Mouse (Mus musculus): ENCODE measurements around the gene Rnf144a. TPM values are rescaled to one million over a fixed set of nuclear protein-coding genes. Genes with fewer than 3 reads are reported as not detected.

The Rnf144a gene
- total RNA-seq, 2 experiments from 2014 or later, result 13.5 to 33.5 TPM

DNA sequence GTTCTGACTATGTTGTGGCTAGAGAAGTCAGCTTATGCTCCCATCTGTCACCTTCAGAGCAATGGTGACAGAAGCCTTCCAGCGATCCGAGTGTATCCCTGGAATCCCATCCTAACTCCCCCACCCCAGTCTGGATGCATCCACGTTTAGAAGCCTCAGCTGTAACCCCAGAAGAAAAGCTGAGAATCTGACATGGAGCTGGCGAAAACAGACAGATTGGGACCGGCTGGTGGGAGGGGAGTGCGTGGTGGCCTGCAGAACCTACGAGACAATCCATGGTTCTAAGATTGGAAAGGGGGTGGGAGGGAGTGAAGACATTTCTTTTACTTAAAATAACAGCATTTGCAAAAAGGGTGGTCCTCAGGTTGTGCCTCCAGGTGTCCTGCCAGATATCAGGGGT is 37.4 kb downstream of the Rnf144a start:
- ATAC-seq (replicated peaks; ENCODE audit: poor library complexity, severe bottlenecking), result no peak

DNA sequence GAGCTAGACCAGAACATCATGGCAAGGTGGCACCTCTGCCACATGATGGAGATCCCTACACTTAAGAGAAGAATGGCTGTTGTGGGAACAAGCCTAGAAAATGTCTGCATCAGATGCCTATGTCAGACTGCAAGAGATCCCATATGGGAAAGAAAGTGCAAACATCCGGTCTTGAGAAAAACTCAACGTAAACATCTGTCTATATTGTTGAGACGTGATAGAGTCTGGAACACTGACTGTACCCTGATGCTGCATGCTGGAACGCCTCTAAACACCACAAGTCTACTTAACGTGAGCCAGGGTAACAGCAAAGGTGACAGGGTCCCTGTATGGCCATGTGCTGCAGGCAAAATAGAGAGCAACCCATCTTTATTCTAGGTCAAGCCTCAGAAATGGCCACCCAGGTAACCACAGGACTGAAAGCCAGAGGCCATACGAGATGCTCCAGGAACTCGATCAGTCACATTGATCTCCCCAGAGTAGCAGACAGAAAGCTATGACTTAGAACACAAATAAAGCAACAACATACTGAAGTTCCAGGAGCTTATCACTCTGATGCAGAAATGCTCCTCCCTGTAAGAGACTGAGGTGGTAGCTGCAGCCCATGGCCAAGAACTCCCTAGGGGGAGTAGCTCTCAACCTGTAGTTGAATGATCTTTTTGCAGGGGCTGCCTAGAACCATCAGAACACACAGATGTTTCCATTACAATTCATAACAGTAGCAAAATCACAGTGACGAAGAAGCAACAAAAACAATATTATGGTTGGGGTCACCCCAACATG is 38.3 kb downstream of the Rnf144a start:
- ATAC-seq (replicated peaks; ENCODE audit: poor library complexity, severe bottlenecking), result no peak

DNA sequence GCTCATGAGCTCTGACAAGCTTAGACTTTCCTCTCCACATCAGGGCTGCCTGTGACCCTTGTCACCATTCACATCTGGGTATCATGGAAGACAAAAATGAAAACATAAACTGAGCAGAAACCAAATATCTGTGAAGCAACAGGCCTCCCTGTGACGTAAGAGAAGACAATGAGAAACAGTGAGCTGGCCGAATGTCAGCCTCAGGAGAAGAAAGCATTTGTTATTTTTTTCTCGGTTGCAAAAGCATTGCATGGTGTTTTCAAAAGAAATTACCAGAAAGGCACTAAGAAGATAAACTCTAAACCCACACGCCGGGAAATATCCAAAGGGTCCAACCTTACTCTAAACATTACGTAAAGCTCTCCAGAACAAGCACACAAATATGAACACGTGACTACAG is 41.3 kb downstream of the Rnf144a start:
- ATAC-seq (replicated peaks; ENCODE audit: poor library complexity, severe bottlenecking), result no peak

DNA sequence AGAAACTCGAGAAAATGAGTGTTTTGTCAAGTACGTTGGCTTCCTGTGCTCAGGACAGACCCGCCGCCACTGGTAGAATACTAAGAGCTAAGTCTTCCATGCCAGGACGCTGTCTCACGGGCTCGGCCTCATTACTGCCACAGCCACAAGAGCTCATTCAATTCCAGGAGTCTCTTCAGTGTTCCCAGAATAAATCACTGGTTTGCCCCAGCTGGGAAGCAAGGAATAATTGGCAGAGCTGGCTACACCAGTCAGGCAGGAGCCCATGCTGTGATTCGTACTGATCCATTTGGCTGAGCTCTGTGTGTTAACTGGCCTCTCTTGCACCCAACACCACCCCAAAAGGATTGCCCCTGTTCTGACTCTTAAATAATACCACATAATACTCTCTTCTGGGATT is 45.0 kb downstream of the Rnf144a start:
- no peak for ATAC-seq (replicated peaks; ENCODE audit: poor library complexity, severe bottlenecking)

DNA sequence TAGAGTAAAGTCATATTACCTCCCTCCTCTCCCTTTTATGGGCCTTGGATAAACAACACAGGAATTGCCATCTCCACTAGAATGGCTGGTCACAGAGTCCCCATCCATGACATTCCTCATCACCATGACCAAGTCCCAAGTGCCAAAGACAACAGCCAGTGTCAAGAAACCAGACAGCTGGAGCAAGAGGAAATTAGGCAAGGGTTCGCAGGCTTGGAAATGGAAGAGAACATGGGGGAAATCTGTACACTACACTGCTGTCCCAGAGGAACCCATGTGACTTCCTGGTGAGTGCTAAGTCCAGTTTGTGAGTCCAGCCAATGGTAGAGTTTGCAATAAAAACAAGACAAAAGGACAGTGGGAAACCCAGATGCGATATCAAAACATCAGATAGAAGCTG is 47.7 kb downstream of the Rnf144a start:
- ATAC-seq (replicated peaks; ENCODE audit: poor library complexity, severe bottlenecking), result no peak

DNA sequence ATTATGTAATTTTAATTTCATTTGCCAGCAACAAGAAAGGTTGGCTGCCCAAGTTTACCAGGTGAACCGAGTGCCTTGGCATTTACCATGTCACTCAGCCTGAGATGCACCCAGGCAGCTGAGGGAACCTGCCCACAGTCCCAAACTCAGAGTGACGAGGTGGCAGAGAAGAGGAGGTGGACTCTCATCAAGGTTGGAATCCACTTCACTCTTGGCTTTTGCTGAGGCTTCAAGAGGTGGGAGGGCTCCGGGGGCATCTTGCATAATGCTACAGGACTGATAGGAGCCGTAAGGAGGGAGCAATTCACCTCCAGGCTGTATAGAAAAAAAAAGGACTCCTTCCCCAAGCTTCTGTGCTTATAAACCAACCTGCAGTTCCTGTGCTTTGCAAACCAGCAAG is 48.7 kb downstream of the Rnf144a start:
- ATAC-seq (replicated peaks; ENCODE audit: poor library complexity, severe bottlenecking), result no peak

DNA sequence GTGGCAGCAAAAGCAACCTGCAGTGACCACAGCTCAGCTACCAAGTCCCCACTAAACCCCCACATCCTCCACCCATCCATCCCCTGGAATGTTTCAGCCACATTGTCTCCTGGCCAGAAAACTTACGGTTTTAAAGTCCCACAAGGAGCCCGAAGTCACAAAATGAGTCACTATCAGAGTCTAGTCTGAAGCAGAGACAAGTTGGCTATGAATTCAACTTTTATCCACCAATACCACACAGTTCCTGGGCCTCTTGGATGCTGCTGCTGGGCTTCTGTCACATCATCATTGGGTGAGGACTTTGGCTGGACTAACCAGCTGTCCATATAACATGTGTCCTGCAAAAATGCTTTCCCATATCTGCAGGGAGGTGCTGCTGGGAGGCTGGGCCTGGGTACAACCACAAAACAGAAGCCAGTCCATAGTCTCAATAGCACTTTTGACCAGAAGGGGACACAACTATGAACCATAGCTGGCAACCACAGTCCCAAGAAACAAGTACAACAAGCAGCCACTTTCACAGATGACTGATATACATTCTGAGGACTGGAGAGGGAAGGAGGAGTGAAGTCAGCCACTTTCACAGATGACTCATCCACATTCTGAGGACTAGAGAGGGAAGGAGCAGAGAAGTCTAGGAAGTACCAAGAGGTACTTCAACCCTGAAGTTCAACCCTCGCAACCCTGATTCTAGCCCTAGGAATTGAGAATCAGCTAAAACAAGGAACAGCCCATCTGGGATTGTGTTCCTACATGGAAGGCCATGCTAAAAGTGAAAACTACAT is 49.3 kb downstream of the Rnf144a start:
- ATAC-seq (replicated peaks; ENCODE audit: poor library complexity, severe bottlenecking), result no peak

DNA sequence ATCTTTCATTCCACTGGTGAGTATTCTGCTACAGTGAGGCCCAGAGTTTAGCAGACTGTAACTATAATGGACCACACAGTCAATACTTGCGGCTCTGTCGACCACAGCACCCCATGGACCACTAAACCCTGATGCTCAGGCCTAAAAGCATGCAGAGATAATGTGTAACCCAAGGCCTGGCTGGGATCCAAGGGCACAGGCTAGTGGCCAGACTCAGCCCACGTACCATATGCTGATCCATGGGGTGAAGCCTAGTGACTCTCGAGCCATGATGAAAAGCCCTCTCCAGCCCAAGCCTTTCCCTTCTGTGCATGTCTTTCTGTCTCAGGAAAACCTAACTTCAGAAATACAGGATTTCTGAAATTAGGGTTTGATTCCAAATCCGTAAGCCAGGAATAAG is 50.2 kb downstream of the Rnf144a start:
- ATAC-seq (replicated peaks; ENCODE audit: poor library complexity, severe bottlenecking), result no peak

DNA sequence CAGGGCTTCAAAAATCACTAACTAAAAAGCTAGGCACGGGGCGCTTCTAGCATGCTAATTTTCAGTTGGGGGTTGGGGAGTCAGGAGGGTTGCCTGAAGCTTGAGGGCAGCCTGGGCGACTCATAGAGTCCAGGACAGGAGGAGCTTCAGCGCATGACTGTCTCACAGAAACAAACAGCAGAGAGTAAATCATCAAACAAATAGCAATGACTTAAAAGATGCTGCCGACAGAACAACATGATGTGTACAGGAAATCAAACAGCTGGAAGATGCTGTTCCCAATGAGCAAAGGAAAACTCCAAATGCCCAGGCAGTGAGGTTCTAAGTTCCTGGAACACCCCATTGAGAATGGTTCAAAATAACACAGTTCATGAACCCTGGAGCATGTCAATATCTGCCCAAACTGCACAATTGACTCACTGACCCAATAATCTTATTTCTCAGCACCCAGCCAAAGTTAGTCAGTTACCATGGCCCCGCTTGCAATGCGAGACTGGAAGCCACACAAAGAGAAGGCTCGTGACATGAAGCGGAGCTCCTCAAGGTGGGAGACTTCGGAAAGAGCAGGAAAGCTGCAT is 54.0 kb downstream of the Rnf144a start:
- no peak for ATAC-seq (replicated peaks; ENCODE audit: poor library complexity, severe bottlenecking)

DNA sequence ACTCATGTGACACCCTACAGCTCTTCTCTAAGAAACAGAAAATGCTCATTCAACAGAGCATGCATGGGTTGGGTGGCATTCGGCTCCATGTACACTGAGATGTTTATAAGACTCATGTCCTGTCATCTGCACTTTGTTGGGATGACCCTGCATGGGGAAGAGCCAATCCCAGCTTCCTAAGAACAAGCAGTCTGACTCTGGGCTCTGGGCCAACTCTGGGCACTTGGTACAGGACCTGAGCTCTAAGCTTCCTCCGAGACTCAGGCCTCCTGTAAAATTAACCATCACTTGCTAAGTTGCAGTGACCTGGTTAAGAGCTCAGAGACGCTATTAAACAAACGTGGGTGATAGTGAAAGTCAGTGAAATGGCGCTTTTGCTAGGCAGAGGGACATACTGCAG is 55.2 kb downstream of the Rnf144a start:
- ATAC-seq (replicated peaks; ENCODE audit: poor library complexity, severe bottlenecking), result no peak

DNA sequence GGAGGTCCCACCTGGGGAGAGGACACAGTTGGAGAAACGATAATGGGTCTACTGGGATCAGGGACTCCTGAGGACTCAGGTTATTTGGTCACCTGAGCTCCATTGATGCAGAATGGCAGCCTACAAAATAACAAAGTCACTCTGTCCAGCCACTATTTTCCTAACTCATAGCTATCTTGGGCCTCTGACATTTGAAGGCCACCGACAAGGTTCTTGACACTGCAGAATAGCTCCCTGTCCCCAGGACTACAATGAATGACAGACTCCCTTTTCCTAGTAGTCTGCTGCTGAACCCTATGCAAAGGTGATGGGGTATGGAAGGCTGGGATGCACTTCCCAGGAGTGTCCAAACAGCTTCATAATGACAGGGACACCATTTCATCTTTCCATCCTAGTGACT is 55.8 kb downstream of the Rnf144a start:
- no peak for ATAC-seq (replicated peaks; ENCODE audit: poor library complexity, severe bottlenecking)

DNA sequence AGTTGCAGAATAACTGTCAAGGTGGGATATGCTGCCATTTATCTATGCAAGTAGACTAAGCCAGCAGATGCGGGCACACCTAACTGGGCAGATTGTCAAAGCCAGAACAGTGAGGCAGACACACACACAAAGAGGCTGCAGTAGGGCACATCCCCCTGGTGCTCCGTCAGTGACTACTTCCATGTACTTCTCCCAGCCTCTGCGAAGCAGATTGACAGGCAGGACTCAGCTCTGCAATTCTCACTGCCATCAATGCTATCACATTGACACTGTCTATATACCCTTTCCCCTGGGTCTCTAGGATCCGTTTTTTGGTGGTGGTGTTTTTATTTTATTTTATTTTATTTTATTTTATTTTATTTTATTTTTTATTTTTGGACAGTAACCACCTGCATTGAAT is 57.8 kb downstream of the Rnf144a start:
- ATAC-seq (replicated peaks; ENCODE audit: poor library complexity, severe bottlenecking), result no peak

DNA sequence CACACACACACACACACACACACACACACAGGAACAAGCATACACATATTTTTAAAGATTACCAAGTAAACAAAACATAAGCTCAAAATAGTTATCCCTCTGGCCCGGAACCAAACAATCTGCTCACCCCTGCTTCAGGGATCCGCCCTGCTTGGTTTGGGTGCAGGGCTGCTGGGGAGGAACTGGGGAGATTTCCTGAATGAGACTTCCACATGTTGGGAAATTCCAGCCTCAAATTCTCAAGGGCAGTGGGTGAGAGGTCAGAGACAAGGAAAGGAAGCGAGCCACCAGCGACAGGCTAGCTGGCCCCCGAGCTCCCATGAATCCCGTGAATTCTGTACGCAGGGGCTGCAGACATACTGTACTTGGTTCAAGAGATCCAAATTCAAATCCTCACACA is 58.9 kb downstream of the Rnf144a start:
- ATAC-seq (replicated peaks; ENCODE audit: poor library complexity, severe bottlenecking), result no peak

DNA sequence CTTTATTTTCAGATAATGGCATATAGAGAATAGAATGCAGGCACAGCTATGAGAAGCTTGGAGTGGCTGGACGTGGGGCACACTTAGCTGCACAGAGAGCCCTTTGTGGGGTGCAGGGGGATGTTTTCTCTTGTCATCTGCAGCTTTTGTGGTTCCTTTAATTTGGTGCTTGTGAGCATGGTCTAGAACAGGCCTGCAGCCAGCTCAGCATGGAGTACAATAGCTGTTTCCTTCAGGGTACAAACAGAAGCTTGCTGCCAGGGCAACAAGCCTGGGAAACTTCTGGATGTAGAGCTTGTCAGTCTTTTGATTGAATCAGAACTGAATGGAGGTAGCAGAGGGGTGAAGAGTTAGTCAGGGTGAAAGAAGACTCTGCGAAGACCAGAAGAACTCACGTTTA is 63.7 kb downstream of the Rnf144a start:
- ATAC-seq (replicated peaks; ENCODE audit: poor library complexity, severe bottlenecking), result no peak

DNA sequence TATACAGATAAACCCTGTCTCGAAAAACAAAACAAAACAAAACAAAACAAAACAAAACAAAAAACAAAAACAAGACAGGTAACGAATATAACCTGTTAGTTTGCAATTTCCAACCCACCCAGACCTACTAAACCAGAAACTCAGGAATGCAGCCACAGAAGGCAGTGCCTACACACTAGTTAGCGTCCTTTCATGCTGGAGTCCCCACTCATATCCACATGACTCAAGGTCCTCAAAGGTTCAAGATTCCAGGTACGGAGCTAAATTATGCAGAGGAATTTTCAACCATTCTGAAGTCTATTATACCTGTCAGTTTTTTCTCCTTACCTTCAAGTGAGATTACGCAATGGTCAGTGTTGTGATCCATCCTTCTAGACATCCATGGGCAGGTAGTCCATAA is 70.6 kb downstream of the Rnf144a start:
- no peak for ATAC-seq (replicated peaks; ENCODE audit: poor library complexity, severe bottlenecking)

DNA sequence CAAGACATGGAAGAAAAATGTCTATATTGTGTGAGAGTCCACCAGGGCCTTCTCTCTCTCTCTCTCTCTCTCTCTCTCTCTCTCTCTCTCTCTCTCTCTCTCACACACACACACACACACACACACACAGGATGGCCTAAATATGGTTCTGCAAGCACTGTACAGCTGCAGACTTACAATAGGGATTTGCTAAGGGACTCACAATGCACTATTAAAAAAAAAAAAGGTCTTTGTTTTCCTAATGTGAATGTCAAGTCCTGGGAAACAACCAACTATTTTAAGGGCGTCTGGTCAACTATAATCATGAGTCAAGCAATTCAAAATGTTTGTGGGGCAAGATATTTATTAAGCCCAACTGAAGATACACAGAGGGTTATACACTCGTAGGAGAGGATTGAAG is 71.9 kb downstream of the Rnf144a start:
- ATAC-seq (replicated peaks; ENCODE audit: poor library complexity, severe bottlenecking), result no peak

DNA sequence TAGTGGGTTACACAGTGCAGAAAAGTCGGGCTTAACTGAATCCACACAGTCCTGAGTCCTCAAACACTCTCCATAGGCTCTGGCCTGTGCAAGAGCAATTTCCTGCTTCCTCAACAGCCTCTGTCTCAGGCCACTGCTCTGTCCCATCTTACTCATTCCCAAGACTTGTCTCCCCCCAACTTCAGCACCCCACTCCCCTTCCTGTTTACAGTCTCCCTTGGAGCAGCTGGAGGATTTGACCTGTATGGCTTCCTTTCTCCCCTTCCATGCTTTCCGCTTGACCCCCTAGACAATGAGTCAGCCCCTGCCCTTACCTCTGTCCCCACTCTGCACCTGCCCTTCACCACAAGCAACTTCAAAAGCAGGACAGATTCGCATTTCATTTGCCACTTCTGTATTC is 72.4 kb downstream of the Rnf144a start:
- ATAC-seq (replicated peaks; ENCODE audit: poor library complexity, severe bottlenecking), result no peak; the same call in 1 of the 2 replicates

DNA sequence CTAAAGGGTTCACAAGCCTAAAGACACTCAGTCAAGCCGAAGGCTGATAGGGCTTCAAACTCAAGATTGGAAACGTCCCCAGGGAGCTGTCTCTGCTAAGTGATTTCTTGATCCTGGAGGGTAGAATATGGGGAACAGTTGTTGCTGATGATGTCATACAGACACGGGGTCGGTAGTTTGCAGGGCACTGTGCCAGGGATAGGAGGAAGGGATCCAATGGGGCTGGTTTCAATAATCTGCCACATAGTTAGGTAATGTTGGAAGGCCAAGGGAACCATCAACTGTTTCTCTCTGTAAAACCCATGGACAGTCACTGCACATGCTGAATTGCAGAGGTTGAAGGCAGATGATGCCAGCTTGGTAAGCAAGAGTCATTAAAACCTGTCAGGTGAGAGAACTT is 73.0 kb downstream of the Rnf144a start:
- ATAC-seq (replicated peaks; ENCODE audit: poor library complexity, severe bottlenecking), result peak; percentile 37; the same call in 1 of the 2 replicates

DNA sequence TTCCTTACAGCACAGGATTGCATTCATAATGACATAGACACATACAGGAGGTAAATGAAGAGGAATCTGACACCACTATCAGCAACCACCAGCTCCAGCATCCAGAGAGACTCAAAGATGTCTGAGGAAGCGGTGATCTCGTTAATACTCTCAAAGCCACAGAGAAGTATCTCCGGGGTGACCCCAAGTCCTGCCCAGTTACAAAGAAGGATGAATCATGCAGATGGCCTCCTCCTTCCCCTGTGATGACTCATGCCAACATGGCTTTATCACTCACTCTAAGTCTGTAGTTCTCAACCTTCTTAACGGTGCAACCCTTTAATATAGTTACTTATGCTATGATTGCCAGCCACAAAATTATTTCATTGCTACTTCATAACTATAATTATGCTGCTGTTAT is 74.4 kb downstream of the Rnf144a start:
- ATAC-seq (replicated peaks; ENCODE audit: poor library complexity, severe bottlenecking), result no peak

DNA sequence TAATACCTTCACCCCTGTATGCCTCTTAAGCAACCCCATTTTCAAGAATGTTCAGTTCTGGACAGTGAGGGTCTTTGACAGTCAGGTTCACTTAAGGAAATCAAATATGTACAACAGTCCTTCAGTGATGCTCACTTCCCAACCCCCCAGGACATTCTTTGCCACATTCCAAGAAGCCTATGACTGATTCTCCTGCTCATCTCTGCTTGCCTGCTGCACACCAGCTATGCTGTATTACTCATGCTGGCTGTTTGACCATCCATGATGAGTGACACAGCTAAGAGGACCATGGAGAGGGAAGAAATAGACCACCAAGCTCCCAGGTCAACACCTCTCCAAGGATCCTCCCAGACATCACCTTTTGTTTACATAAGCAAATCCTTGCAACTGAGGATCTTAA is 75.2 kb downstream of the Rnf144a start:
- ATAC-seq (replicated peaks; ENCODE audit: poor library complexity, severe bottlenecking), result no peak

DNA sequence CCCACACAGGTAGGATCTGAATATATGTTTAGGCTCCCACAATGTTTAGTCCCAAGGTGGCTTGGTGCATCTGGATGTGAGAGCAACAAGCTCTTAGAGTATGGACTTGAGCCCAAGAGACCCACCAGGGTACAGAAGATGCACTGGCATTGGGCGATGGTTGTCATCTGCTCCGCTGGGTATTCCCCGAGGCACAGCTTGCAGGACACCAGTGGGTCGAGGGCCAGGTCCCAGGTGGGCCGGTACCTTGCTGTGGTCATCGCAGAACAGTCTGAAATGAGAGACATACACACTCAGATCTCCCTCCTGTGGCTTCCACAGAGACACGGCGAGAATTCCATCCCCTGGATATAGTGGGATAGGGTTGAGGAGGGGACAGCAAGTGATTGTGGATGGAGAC is 75.9 kb downstream of the Rnf144a start:
- ATAC-seq (replicated peaks; ENCODE audit: poor library complexity, severe bottlenecking), result no peak

DNA sequence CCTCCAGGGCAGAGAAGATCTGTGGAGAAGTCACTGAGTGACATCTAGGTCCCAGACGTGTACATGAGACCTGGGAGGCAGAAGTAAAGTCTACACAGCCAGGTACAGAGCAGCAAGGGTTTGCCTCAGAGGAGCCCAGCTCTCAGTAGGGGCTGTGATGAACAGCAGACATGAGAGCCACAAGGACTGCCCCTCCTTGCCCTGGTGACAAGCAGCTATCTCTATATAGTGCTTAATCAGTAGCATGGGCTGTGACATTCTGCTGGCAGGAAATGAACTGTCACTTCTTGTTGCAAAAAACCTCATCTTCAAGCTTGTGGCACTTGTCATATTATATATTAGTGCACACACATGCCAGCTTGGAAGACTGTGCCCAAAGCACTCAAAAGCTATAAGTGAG is 81.4 kb downstream of the Rnf144a start:
- ATAC-seq (replicated peaks; ENCODE audit: poor library complexity, severe bottlenecking), result no peak

Data from granulocyte monocyte progenitor cell, adult 5-6 weeks (primary cell).